ENCODE assay signal across 18 mouse cellular contexts in the genomic region with DNA sequence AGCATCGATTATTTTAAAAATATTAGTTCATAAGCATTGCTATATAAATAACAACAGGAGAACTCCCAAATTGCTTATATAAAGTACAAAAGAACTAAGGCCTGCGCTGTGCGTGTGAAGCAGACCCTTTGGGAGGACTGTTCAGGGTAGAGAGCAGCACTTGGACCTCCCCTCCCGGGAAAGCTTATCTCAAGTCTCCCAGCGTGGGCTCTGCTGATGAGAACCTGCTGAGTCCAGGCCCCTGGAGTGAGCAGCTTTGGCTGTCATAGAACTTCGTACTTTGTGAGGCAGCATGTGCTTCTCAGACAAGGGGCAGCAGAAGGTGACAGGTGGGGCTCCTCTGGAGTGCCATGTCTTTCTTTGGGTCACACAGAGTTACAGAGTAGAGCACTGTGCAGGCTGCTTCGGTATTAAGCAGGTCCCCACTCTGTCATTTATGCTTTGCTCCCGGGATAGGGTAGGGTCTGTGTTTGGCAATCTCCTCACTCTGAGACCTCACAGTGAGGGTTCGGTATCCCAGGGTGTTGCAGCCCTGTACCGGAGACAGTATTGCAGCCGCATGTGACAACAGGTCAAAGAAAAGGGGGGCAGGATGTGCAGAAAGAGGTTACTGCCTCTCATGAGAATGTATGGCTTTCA. TPM values are rescaled to one million over a fixed set of nuclear protein-coding genes. Genes with fewer than 3 reads are reported as not detected.
DNase-seq lines count a peak whose midpoint lies in the region; ATAC-seq and TF ChIP-seq lines count a peak whose summit lies in the region.
"Had no signal": no experiment of that assay in that cellular context is flagged by ENCODE, and none has a peak within 500 bp of the region (broad histone marks: within the 10 kb centered on the region; RNA-seq: fewer than 3 reads in every experiment).

No protein-coding gene starts in this region.

- ATAC-seq in heart, embryonic 11.5 days (replicated peaks; ENCODE audit: insufficient number of reproducible peaks, low FRiP score, low TSS enrichment): peak; percentile 46; the same call in 1 of the 2 replicates
- ATAC-seq in intestine, embryonic 14.5 days (replicated peaks; ENCODE audit: low FRiP score, low TSS enrichment, low read depth): peak; percentile 58; the same call in 1 of the 2 replicates
- no peak for ATAC-seq in intestine, postnatal 0 days
- no peak for ATAC-seq in midbrain, embryonic 14.5 days (ENCODE audit: low FRiP score, low TSS enrichment)
- ATAC-seq in stomach, embryonic 16.5 days (ENCODE audit: insufficient read depth, low FRiP score): no peak
- no peak for ATAC-seq in forebrain, embryonic 15.5 days (replicated peaks)
- ATAC-seq: activated CD4-positive, CD25-positive, alpha-beta regulatory T cell, adult 4 months; forebrain, embryonic 13.5 days had no signal

- peak overlapping the region; percentile 46; the same call in 1 of the 2 replicates for H3K9ac ChIP-seq in heart, embryonic 11.5 days (ENCODE audit: low read depth, low read length)
- H3K9ac ChIP-seq in intestine, embryonic 14.5 days (ENCODE audit: low read length): no peak overlapping the region
- no peak overlapping the region for H3K9ac ChIP-seq in intestine, postnatal 0 days (ENCODE audit: low read depth, low read length)
- no peak overlapping the region for H3K9ac ChIP-seq in midbrain, embryonic 14.5 days (replicated peaks; ENCODE audit: low read length)
- H3K9ac ChIP-seq in stomach, embryonic 16.5 days (ENCODE audit: low read length): peak overlapping the region; percentile 28; the same call in 1 of the 2 replicates
- H3K9ac ChIP-seq in forebrain, embryonic 15.5 days (replicated peaks): no peak overlapping the region
- H3K9ac ChIP-seq: forebrain, embryonic 13.5 days; liver, embryonic 13.5 days had no signal

- TF ChIP-seq CTCF in intestine, postnatal 0 days (IDR thresholded peaks at IDR 0.05; ENCODE audit: low read depth): no peak

- WGBS in heart, embryonic 11.5 days (ENCODE audit: insufficient replicate concordance): 23% methylated on average over 11 of the region's 11 CpGs
- WGBS in intestine, embryonic 14.5 days: 51% methylated on average over 11 of the region's 11 CpGs
- 56% methylated on average over 11 of the region's 11 CpGs for WGBS in intestine, postnatal 0 days
- WGBS in midbrain, embryonic 10.5 days: 57% methylated on average over 11 of the region's 11 CpGs
- 53% methylated on average over 11 of the region's 11 CpGs for WGBS in midbrain, embryonic 14.5 days
- 51% methylated on average over 11 of the region's 11 CpGs for WGBS in stomach, embryonic 16.5 days
- 59% methylated on average over 11 of the region's 11 CpGs for WGBS in forebrain, embryonic 15.5 days

- no peaks in the 10 kb centered on the region for H3K27me3 ChIP-seq in heart, embryonic 11.5 days (ENCODE audit: control insufficient read depth, insufficient read depth, low read length)
- no peaks in the 10 kb centered on the region for H3K27me3 ChIP-seq in intestine, embryonic 14.5 days (replicated peaks; ENCODE audit: control insufficient read depth, insufficient read depth, low read length)
- H3K27me3 ChIP-seq in intestine, postnatal 0 days (replicated peaks; ENCODE audit: control insufficient read depth, insufficient read depth, low read length): no peaks in the 10 kb centered on the region
- H3K27me3 ChIP-seq in midbrain, embryonic 10.5 days (ENCODE audit: low read depth, poor library complexity, severe bottlenecking): no peaks in the 10 kb centered on the region
- H3K27me3 ChIP-seq in midbrain, embryonic 14.5 days (ENCODE audit: control insufficient read depth, insufficient read depth, low read length): no peaks in the 10 kb centered on the region
- no peaks in the 10 kb centered on the region for H3K27me3 ChIP-seq in stomach, embryonic 16.5 days (ENCODE audit: control insufficient read depth, insufficient read depth, low read length)
- no peaks in the 10 kb centered on the region for H3K27me3 ChIP-seq in forebrain, embryonic 15.5 days
- H3K27me3 ChIP-seq: forebrain, embryonic 13.5 days; liver, embryonic 13.5 days had no signal

- DNase-seq in heart, adult 11 months: no peak
- no peak for DNase-seq in intestine, embryonic 14.5 days (ENCODE audit: low spot score)
- DNase-seq in midbrain, embryonic 10.5 days (ENCODE audit: low spot score): no peak
- no peak for DNase-seq in midbrain, embryonic 14.5 days
- DNase-seq: adrenal gland, postnatal 36 days; cerebellum, adult 9-11 months; kidney, adult 11 months; kidney, postnatal 4 days; liver, embryonic 13.5 days; spleen, adult 18-20 months; thymus, postnatal 4 days had no signal

- peak overlapping the region; percentile 73 for H3K27ac ChIP-seq in heart, embryonic 11.5 days (ENCODE audit: low read depth, low read length)
- H3K27ac ChIP-seq in intestine, embryonic 14.5 days (ENCODE audit: low read depth): no peak overlapping the region
- no peak overlapping the region for H3K27ac ChIP-seq in intestine, postnatal 0 days (ENCODE audit: low read depth, low read length)
- H3K27ac ChIP-seq in midbrain, embryonic 10.5 days (replicated peaks): 0 out of 2 replicates have a peak overlapping the region, but pooled peaks have one; percentile 34
- no peak overlapping the region for H3K27ac ChIP-seq in midbrain, embryonic 14.5 days (replicated peaks; ENCODE audit: low read depth, low read length)
- no peak overlapping the region for H3K27ac ChIP-seq in stomach, embryonic 16.5 days (ENCODE audit: low read length)
- no peak overlapping the region for H3K27ac ChIP-seq in forebrain, embryonic 15.5 days (replicated peaks)
- H3K27ac ChIP-seq: forebrain, embryonic 13.5 days; liver, embryonic 13.5 days had no signal

- H3K4me2 ChIP-seq in heart, embryonic 11.5 days: 0 out of 2 replicates have a peak overlapping the region, but pooled peaks have one; percentile 29
- H3K4me2 ChIP-seq in intestine, embryonic 14.5 days (ENCODE audit: low read length): no peak overlapping the region
- no peak overlapping the region for H3K4me2 ChIP-seq in intestine, postnatal 0 days (replicated peaks; ENCODE audit: low read depth)
- no peak overlapping the region for H3K4me2 ChIP-seq in midbrain, embryonic 14.5 days (ENCODE audit: low read length)
- H3K4me2 ChIP-seq in stomach, embryonic 16.5 days (ENCODE audit: low read depth, low read length): no peak overlapping the region
- no peak overlapping the region for H3K4me2 ChIP-seq in forebrain, embryonic 15.5 days (replicated peaks)
- H3K4me2 ChIP-seq: forebrain, embryonic 13.5 days; liver, embryonic 13.5 days had no signal

- no peak overlapping the region for H3K4me3 ChIP-seq in heart, embryonic 11.5 days (ENCODE audit: low read depth, low read length)
- no peak overlapping the region for H3K4me3 ChIP-seq in intestine, embryonic 14.5 days (ENCODE audit: low read depth, low read length)
- no peak overlapping the region for H3K4me3 ChIP-seq in intestine, postnatal 0 days (ENCODE audit: low read depth, low read length)
- no peak overlapping the region for H3K4me3 ChIP-seq in midbrain, embryonic 10.5 days
- H3K4me3 ChIP-seq in midbrain, embryonic 14.5 days (replicated peaks; ENCODE audit: low read depth, low read length): no peak overlapping the region
- no peak overlapping the region for H3K4me3 ChIP-seq in stomach, embryonic 16.5 days (replicated peaks; ENCODE audit: low read length)
- H3K4me3 ChIP-seq in forebrain, embryonic 15.5 days: no peak overlapping the region
- H3K4me3 ChIP-seq: forebrain, embryonic 13.5 days; liver, embryonic 13.5 days; megakaryocyte, embryonic 14.5 days had no signal

- no peaks in the 10 kb centered on the region for H3K9me3 ChIP-seq in heart, embryonic 11.5 days (replicated peaks; ENCODE audit: control insufficient read depth, low read length)
- no peaks in the 10 kb centered on the region for H3K9me3 ChIP-seq in intestine, embryonic 14.5 days (ENCODE audit: control insufficient read depth, low read length)
- H3K9me3 ChIP-seq in intestine, postnatal 0 days (ENCODE audit: control insufficient read depth): no peaks in the 10 kb centered on the region
- no peaks in the 10 kb centered on the region for H3K9me3 ChIP-seq in midbrain, embryonic 10.5 days (replicated peaks)
- H3K9me3 ChIP-seq in midbrain, embryonic 14.5 days (ENCODE audit: control insufficient read depth, low read length): no peaks in the 10 kb centered on the region
- H3K9me3 ChIP-seq in stomach, embryonic 16.5 days (replicated peaks; ENCODE audit: control insufficient read depth, low read length): no peaks in the 10 kb centered on the region
- H3K9me3 ChIP-seq in forebrain, embryonic 15.5 days: no peaks in the 10 kb centered on the region
- H3K9me3 ChIP-seq: forebrain, embryonic 13.5 days; liver, embryonic 13.5 days; megakaryocyte, embryonic 14.5 days had no signal

- peaks cover 20% of the 10 kb centered on the region for H3K4me1 ChIP-seq in heart, embryonic 11.5 days (ENCODE audit: control insufficient read depth, insufficient read depth, low read length)
- H3K4me1 ChIP-seq in intestine, embryonic 14.5 days (replicated peaks; ENCODE audit: control insufficient read depth, insufficient read depth, low read length): peaks cover 7% of the 10 kb centered on the region
- H3K4me1 ChIP-seq in intestine, postnatal 0 days (replicated peaks; ENCODE audit: control insufficient read depth, insufficient read depth, low read length): no peaks in the 10 kb centered on the region
- peaks cover 29% of the 10 kb centered on the region for H3K4me1 ChIP-seq in midbrain, embryonic 10.5 days
- H3K4me1 ChIP-seq in midbrain, embryonic 14.5 days (ENCODE audit: control insufficient read depth, insufficient read depth, low read length): peaks cover 9% of the 10 kb centered on the region; the same call in 1 of the 2 replicates
- H3K4me1 ChIP-seq in stomach, embryonic 16.5 days (ENCODE audit: control insufficient read depth, insufficient read depth, low read length): peaks cover 8% of the 10 kb centered on the region
- no peaks in the 10 kb centered on the region for H3K4me1 ChIP-seq in forebrain, embryonic 15.5 days
- H3K4me1 ChIP-seq: forebrain, embryonic 13.5 days had no signal

- H3K36me3 ChIP-seq in heart, embryonic 11.5 days (ENCODE audit: control insufficient read depth, insufficient read depth, low read length): no peaks in the 10 kb centered on the region
- no peaks in the 10 kb centered on the region for H3K36me3 ChIP-seq in intestine, embryonic 14.5 days (ENCODE audit: control insufficient read depth, insufficient read depth, low read length)
- no peaks in the 10 kb centered on the region for H3K36me3 ChIP-seq in intestine, postnatal 0 days (ENCODE audit: control insufficient read depth, insufficient read depth)
- no peaks in the 10 kb centered on the region for H3K36me3 ChIP-seq in midbrain, embryonic 10.5 days
- H3K36me3 ChIP-seq in midbrain, embryonic 14.5 days (ENCODE audit: control insufficient read depth, insufficient read depth, low read length): no peaks in the 10 kb centered on the region
- H3K36me3 ChIP-seq in stomach, embryonic 16.5 days (ENCODE audit: control insufficient read depth, insufficient read depth, low read length): no peaks in the 10 kb centered on the region
- no peaks in the 10 kb centered on the region for H3K36me3 ChIP-seq in forebrain, embryonic 15.5 days
- H3K36me3 ChIP-seq: liver, embryonic 13.5 days had no signal

RNA-seq across cellular contexts. Expression of gene Rasl11b, which starts 34.8 kb away (rescaled TPM):
- polyA plus RNA-seq in heart, embryonic 11.5 days (2014; fragmentation: Nextera tagmentation; extraction: Ambion mirVana): 75.9 and 87.0 TPM in 2 replicates
- polyA plus RNA-seq in intestine, embryonic 14.5 days (2014; fragmentation: Nextera tagmentation; extraction: Ambion mirVana): 39.6 and 43.8 TPM in 2 replicates
- polyA plus RNA-seq in intestine, postnatal 0 days (2015; fragmentation: Nextera tagmentation; extraction: Ambion mirVana): 15.9 and 19.4 TPM in 2 replicates
- 27.3 and 30.3 TPM in 2 replicates for polyA plus RNA-seq in midbrain, embryonic 10.5 days (2016; fragmentation: Nextera tagmentation; extraction: Ambion mirVana)
- 11.4 and 13.6 TPM in 2 replicates for polyA plus RNA-seq in midbrain, embryonic 14.5 days (2014; fragmentation: Nextera tagmentation; extraction: Ambion mirVana)
- polyA plus RNA-seq in stomach, embryonic 16.5 days (2015; fragmentation: Nextera tagmentation; extraction: Ambion mirVana): 52.8 and 56.1 TPM in 2 replicates
- 30.9 TPM in 2 replicates for polyA plus RNA-seq in forebrain, embryonic 15.5 days (2015; fragmentation: Nextera tagmentation; extraction: Ambion mirVana)

Comparison
In these comparisons a context has a peak if more than half of its experiments do, and no peak if none do; other contexts are left out.
1. ATAC-seq: peak in heart, embryonic 11.5 days (single experiment) and intestine, embryonic 14.5 days (single experiment); none in intestine, postnatal 0 days (single experiment), midbrain, embryonic 14.5 days (single experiment), stomach, embryonic 16.5 days (single experiment) and forebrain, embryonic 15.5 days (single experiment).
2. H3K27ac ChIP-seq: peak in heart, embryonic 11.5 days (single experiment) and midbrain, embryonic 10.5 days (single experiment); none in intestine, embryonic 14.5 days (single experiment), intestine, postnatal 0 days (single experiment), midbrain, embryonic 14.5 days (single experiment), stomach, embryonic 16.5 days (single experiment) and forebrain, embryonic 15.5 days (single experiment).
3. H3K9ac ChIP-seq: peak in heart, embryonic 11.5 days (single experiment) and stomach, embryonic 16.5 days (single experiment); none in intestine, embryonic 14.5 days (single experiment), intestine, postnatal 0 days (single experiment), midbrain, embryonic 14.5 days (single experiment) and forebrain, embryonic 15.5 days (single experiment).